Mouse (Mus musculus): ENCODE measurements around the gene Bora. TPM values are rescaled to one million over a fixed set of nuclear protein-coding genes. Genes with fewer than 3 reads are reported as not detected.
A peak's percentile ranks its signal among the peaks of the same experiment; 100 is the strongest.

The Bora gene
- polyA plus RNA-seq, 1 experiment from 2014 or later: 13.8 TPM

GRCm38 (mm10) chr14:99106671-99107070 lies 60.6 kb downstream of the Bora start:
- no peak for ATAC-seq (ENCODE audit: low FRiP score, low TSS enrichment)
- WGBS: 91% methylated on average over 2 of the region's 2 CpGs
- Histone ChIP-seq H3K27ac (replicated peaks) (no peak overlapping the region), H3K27me3 (ENCODE audit: control insufficient read depth, insufficient read depth, low read length) (no peaks in the 10 kb centered on the region), H3K9me3 (ENCODE audit: control insufficient read depth, low read length) (no peaks in the 10 kb centered on the region), H3K4me1 (replicated peaks; ENCODE audit: control insufficient read depth, insufficient read depth) (no peaks in the 10 kb centered on the region), H3K4me2 (replicated peaks; ENCODE audit: low read depth) (no peak overlapping the region), H3K36me3 (ENCODE audit: control insufficient read depth, insufficient read depth, low read length) (peaks cover 4% of the 10 kb centered on the region), H3K4me3 (ENCODE audit: low read depth, low read length) (no peak overlapping the region), H3K9ac (ENCODE audit: low read length) (no peak overlapping the region)
- DNase-seq (ENCODE audit: low spot score): no peak
- TF ChIP-seq EP300 (optimal IDR thresholded peaks at IDR 0.05) (no peak), CTCF (IDR thresholded peaks at IDR 0.05; ENCODE audit: low read depth) (no peak)

- Histone ChIP-seq H3K36me3 (ENCODE audit: control insufficient read depth, insufficient read depth, low read length) (peaks cover 4% of the 10 kb centered on the region), H3K4me2 (replicated peaks; ENCODE audit: low read depth) (no peak overlapping the region), H3K27ac (replicated peaks) (no peak overlapping the region), H3K9ac (ENCODE audit: low read length) (no peak overlapping the region), H3K4me1 (replicated peaks; ENCODE audit: control insufficient read depth, insufficient read depth) (no peaks in the 10 kb centered on the region), H3K9me3 (ENCODE audit: control insufficient read depth, low read length) (no peaks in the 10 kb centered on the region), H3K27me3 (ENCODE audit: control insufficient read depth, insufficient read depth, low read length) (no peaks in the 10 kb centered on the region), H3K4me3 (ENCODE audit: low read depth, low read length) (no peak overlapping the region)
- 89% methylated on average over 2 of the region's 2 CpGs for WGBS
- TF ChIP-seq EP300 (optimal IDR thresholded peaks at IDR 0.05): no peak
- TF ChIP-seq CTCF (IDR thresholded peaks at IDR 0.05; ENCODE audit: low read depth): no peak
- ATAC-seq (ENCODE audit: low FRiP score, low TSS enrichment): no peak
- no peak for DNase-seq (ENCODE audit: low spot score)
Measured at GRCm38 (mm10) chr14:99107631-99108187, 61.7 kb downstream of the Bora start.

GRCm38 (mm10) chr14:99108762-99109161 lies 62.7 kb downstream of the Bora start:
- Histone ChIP-seq H3K4me1 (replicated peaks; ENCODE audit: control insufficient read depth, insufficient read depth) (no peaks in the 10 kb centered on the region), H3K27me3 (ENCODE audit: control insufficient read depth, insufficient read depth, low read length) (no peaks in the 10 kb centered on the region), H3K9ac (ENCODE audit: low read length) (no peak overlapping the region), H3K4me3 (ENCODE audit: low read depth, low read length) (no peak overlapping the region), H3K27ac (replicated peaks) (no peak overlapping the region), H3K36me3 (ENCODE audit: control insufficient read depth, insufficient read depth, low read length) (peaks cover 4% of the 10 kb centered on the region), H3K4me2 (replicated peaks; ENCODE audit: low read depth) (no peak overlapping the region), H3K9me3 (ENCODE audit: control insufficient read depth, low read length) (no peaks in the 10 kb centered on the region)
- WGBS: 90% methylated on average over 6 of the region's 6 CpGs
- TF ChIP-seq CTCF (IDR thresholded peaks at IDR 0.05; ENCODE audit: low read depth) (no peak), EP300 (optimal IDR thresholded peaks at IDR 0.05) (no peak)
- ATAC-seq (ENCODE audit: low FRiP score, low TSS enrichment): no peak
- no peak for DNase-seq (ENCODE audit: low spot score)

GRCm38 (mm10) chr14:99117576-99117975 lies 71.6 kb downstream of the Bora start:
- Histone ChIP-seq H3K36me3 (ENCODE audit: control insufficient read depth, insufficient read depth, low read length) (no peaks in the 10 kb centered on the region; the same call in 1 of the 2 replicates), H3K4me1 (replicated peaks; ENCODE audit: control insufficient read depth, insufficient read depth) (no peaks in the 10 kb centered on the region), H3K4me2 (replicated peaks; ENCODE audit: low read depth) (no peak overlapping the region), H3K9me3 (ENCODE audit: control insufficient read depth, low read length) (no peaks in the 10 kb centered on the region), H3K4me3 (ENCODE audit: low read depth, low read length) (no peak overlapping the region), H3K27me3 (ENCODE audit: control insufficient read depth, insufficient read depth, low read length) (no peaks in the 10 kb centered on the region), H3K9ac (ENCODE audit: low read length) (no peak overlapping the region), H3K27ac (replicated peaks) (no peak overlapping the region)
- TF ChIP-seq EP300 (optimal IDR thresholded peaks at IDR 0.05) (no peak), CTCF (IDR thresholded peaks at IDR 0.05; ENCODE audit: low read depth) (peak; percentile 61)
- no peak for DNase-seq (ENCODE audit: low spot score)
- ATAC-seq (ENCODE audit: low FRiP score, low TSS enrichment): no peak
- WGBS: 72% methylated on average over 4 of the region's 4 CpGs

GRCm38 (mm10) chr14:99121584-99122339 lies 75.7 kb downstream of the Bora start:
- DNase-seq (ENCODE audit: low spot score) (no peak), ATAC-seq (ENCODE audit: low FRiP score, low TSS enrichment) (no peak)
- 80% methylated on average over 11 of the region's 11 CpGs for WGBS
- Histone ChIP-seq H3K4me1 (replicated peaks; ENCODE audit: control insufficient read depth, insufficient read depth) (no peaks in the 10 kb centered on the region), H3K9ac (ENCODE audit: low read length) (no peak overlapping the region), H3K4me2 (replicated peaks; ENCODE audit: low read depth) (no peak overlapping the region), H3K9me3 (ENCODE audit: control insufficient read depth, low read length) (no peaks in the 10 kb centered on the region), H3K27ac (replicated peaks) (no peak overlapping the region), H3K36me3 (ENCODE audit: control insufficient read depth, insufficient read depth, low read length) (no peaks in the 10 kb centered on the region), H3K27me3 (ENCODE audit: control insufficient read depth, insufficient read depth, low read length) (no peaks in the 10 kb centered on the region), H3K4me3 (ENCODE audit: low read depth, low read length) (no peak overlapping the region)
- TF ChIP-seq CTCF (IDR thresholded peaks at IDR 0.05; ENCODE audit: low read depth): no peak
- no peak for TF ChIP-seq EP300 (optimal IDR thresholded peaks at IDR 0.05)

GRCm38 (mm10) chr14:99124076-99124475 lies 78.1 kb downstream of the Bora start:
- no peaks in the 10 kb centered on the region for H3K27me3 ChIP-seq (ENCODE audit: control insufficient read depth, insufficient read depth, low read length)
- no peak overlapping the region for H3K4me2 ChIP-seq (replicated peaks; ENCODE audit: low read depth)
- DNase-seq (ENCODE audit: low spot score): no peak
- ATAC-seq (ENCODE audit: low FRiP score, low TSS enrichment): no peak
- H3K9me3 ChIP-seq (ENCODE audit: control insufficient read depth, low read length): no peaks in the 10 kb centered on the region
- TF ChIP-seq CTCF (IDR thresholded peaks at IDR 0.05; ENCODE audit: low read depth) (peak; percentile 37), EP300 (optimal IDR thresholded peaks at IDR 0.05) (no peak)
- no peak overlapping the region for H3K27ac ChIP-seq (replicated peaks)
- no peak overlapping the region for H3K4me3 ChIP-seq (ENCODE audit: low read depth, low read length)
- WGBS: 76% methylated on average over 4 of the region's 4 CpGs
- H3K36me3 ChIP-seq (ENCODE audit: control insufficient read depth, insufficient read depth, low read length): no peaks in the 10 kb centered on the region
- H3K9ac ChIP-seq (ENCODE audit: low read length): no peak overlapping the region
- no peaks in the 10 kb centered on the region for H3K4me1 ChIP-seq (replicated peaks; ENCODE audit: control insufficient read depth, insufficient read depth)

Other genes with a start within 250 kb of the Bora start
- 3.2 and 3.6 TPM in 2 replicates for gene Rpl36a-ps1, start 51.9 kb upstream of the Bora start, polyA plus RNA-seq (2015; fragmentation: Nextera tagmentation; extraction: Ambion mirVana)
- 52.8 and 55.8 TPM in 2 replicates for gene Mzt1, start 88 bp upstream of the Bora start, polyA plus RNA-seq (2015; fragmentation: Nextera tagmentation; extraction: Ambion mirVana)
- gene Pibf1, start 53.2 kb downstream of the Bora start, polyA plus RNA-seq (2015; fragmentation: Nextera tagmentation; extraction: Ambion mirVana): 6.1 and 7.6 TPM in 2 replicates
- gene Dis3, start 53.5 kb downstream of the Bora start, polyA plus RNA-seq (2015; fragmentation: Nextera tagmentation; extraction: Ambion mirVana): 11.1 and 12.0 TPM in 2 replicates